Mouse (Mus musculus): ENCODE measurements at regions not wholly inside any gene's neighbourhood (a gene's known extent, or its start where the extent isn't known, plus 50 kb on each side); places are given as distances from the start of the nearest gene placed in this dataset.

- TF ChIP-seq CTCF (IDR thresholded peaks at IDR 0.05; ENCODE audit: extremely low read depth, insufficient read length, insufficient replicate concordance, low read depth, low read length) (no peak), POLR2A (IDR thresholded peaks at IDR 0.05; ENCODE audit: low read depth, low read length) (no peak)
Measured at GRCm38 (mm10) chr8:34371973-34372665, 260.6 kb upstream of the Gm10131 start.
